In the genomic region with DNA sequence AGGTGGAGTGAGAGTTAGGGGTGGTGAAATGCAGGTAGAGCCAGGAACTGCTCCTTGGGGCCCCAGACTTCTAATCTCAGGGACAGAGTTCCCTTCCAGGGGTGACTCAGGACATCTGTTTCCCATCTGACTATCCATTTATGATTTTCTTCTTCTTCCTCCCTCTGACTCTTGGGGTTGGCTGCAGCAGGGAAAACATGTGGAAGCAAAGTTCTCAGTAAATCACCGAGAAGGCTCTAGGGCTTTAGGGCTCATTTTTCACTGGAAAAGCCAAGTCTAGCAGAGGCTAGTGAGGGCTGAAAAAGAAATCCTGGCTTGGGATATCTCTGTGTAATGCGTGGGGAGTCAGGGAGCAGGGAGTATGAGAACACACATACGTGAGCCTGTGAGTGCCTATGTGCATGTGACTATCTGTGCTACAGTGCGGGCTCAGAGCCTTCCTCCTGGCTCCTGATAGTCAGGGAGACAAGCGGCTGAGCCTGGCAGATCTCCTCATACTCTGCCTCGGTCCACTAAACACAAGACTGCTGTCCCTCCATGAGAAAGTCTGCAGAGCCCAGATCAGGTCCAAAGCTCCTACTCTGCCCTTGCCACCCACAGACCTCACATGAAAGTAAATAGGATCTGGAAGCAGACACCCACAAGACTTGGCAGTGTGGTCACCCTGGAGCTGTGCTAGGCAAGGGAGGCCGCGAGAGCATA, we compare ENCODE assay signal across 16 mouse cellular contexts.
A peak's percentile ranks its signal among the peaks of the same experiment; 100 is the strongest.
DNase-seq lines count a peak whose midpoint lies in the region; ATAC-seq and TF ChIP-seq lines count a peak whose summit lies in the region.
"Had no signal": no experiment of that assay in that cellular context is flagged by ENCODE, and none has a peak within 500 bp of the region (broad histone marks: within the 10 kb centered on the region; RNA-seq: fewer than 3 reads in every experiment).

No protein-coding gene starts in this region.

- TF ChIP-seq CTCF in gastrocnemius, adult 2 months (IDR thresholded peaks at IDR 0.05), result no peak

- H3K9ac ChIP-seq in embryonic facial prominence, embryonic 14.5 days (ENCODE audit: low read depth, low read length), result no peak overlapping the region
- no peak overlapping the region for H3K9ac ChIP-seq in kidney, embryonic 15.5 days
- H3K9ac ChIP-seq in limb, embryonic 12.5 days (replicated peaks), result no peak overlapping the region
- H3K9ac ChIP-seq: forebrain, embryonic 12.5 days; liver, embryonic 14.5 days; neural tube, embryonic 13.5 days had no signal

- H3K4me3 ChIP-seq in gastrocnemius, adult 2 months, result no peak overlapping the region
- no peak overlapping the region for H3K4me3 ChIP-seq in embryonic facial prominence, embryonic 14.5 days (ENCODE audit: low read depth, low read length)
- H3K4me3 ChIP-seq in kidney, embryonic 15.5 days (replicated peaks), result no peak overlapping the region
- H3K4me3 ChIP-seq in limb, embryonic 12.5 days (replicated peaks), result no peak overlapping the region
- H3K4me3 ChIP-seq: forebrain, embryonic 12.5 days; heart, adult 2 months; neural tube, embryonic 13.5 days had no signal

- H3K9me3 ChIP-seq in embryonic facial prominence, embryonic 14.5 days (ENCODE audit: control insufficient read depth, low read length), result no peaks in the 10 kb centered on the region
- H3K9me3 ChIP-seq in kidney, embryonic 15.5 days (replicated peaks), result no peaks in the 10 kb centered on the region
- no peaks in the 10 kb centered on the region for H3K9me3 ChIP-seq in limb, embryonic 12.5 days
- H3K9me3 ChIP-seq: forebrain, embryonic 12.5 days; neural tube, embryonic 13.5 days had no signal

- H3K4me2 ChIP-seq in embryonic facial prominence, embryonic 14.5 days (ENCODE audit: low read depth, low read length), result no peak overlapping the region
- H3K4me2 ChIP-seq in kidney, embryonic 15.5 days, result no peak overlapping the region
- no peak overlapping the region for H3K4me2 ChIP-seq in limb, embryonic 12.5 days
- H3K4me2 ChIP-seq: forebrain, embryonic 12.5 days; neural tube, embryonic 13.5 days had no signal

- no peak for ATAC-seq in embryonic facial prominence, embryonic 14.5 days (ENCODE audit: low read depth)
- peak; percentile 79 for ATAC-seq in kidney, embryonic 15.5 days (replicated peaks; ENCODE audit: low FRiP score)
- ATAC-seq in limb, embryonic 12.5 days (ENCODE audit: insufficient number of reproducible peaks, insufficient read depth, low FRiP score, low TSS enrichment, low read depth), result no peak; the same call in 1 of the 2 replicates
- ATAC-seq: lung, postnatal 0 days had no signal

- H3K27ac ChIP-seq in gastrocnemius, adult 2 months, result peak overlapping the region; percentile 67
- no peak overlapping the region for H3K27ac ChIP-seq in embryonic facial prominence, embryonic 14.5 days (replicated peaks; ENCODE audit: low read depth, low read length)
- 0 out of 2 replicates have a peak overlapping the region, but pooled peaks have one; percentile 20 for H3K27ac ChIP-seq in kidney, embryonic 15.5 days
- H3K27ac ChIP-seq in limb, embryonic 12.5 days, result 0 out of 2 replicates have a peak overlapping the region, but pooled peaks have one; percentile 29
- H3K27ac ChIP-seq: forebrain, embryonic 12.5 days; heart, adult 2 months; liver, embryonic 14.5 days; neural tube, embryonic 13.5 days had no signal

- 59% methylated on average over 8 of the region's 8 CpGs for WGBS in embryonic facial prominence, embryonic 14.5 days
- 41% methylated on average over 8 of the region's 8 CpGs for WGBS in kidney, embryonic 15.5 days
- whole genome bisulfite sequencing in limb, embryonic 12.5 days, result 67% methylated on average over 8 of the region's 8 CpGs

- H3K36me3 ChIP-seq in embryonic facial prominence, embryonic 14.5 days (ENCODE audit: control insufficient read depth, insufficient read depth, low read length), result no peaks in the 10 kb centered on the region
- H3K36me3 ChIP-seq in kidney, embryonic 15.5 days, result no peaks in the 10 kb centered on the region
- H3K36me3 ChIP-seq in limb, embryonic 12.5 days, result no peaks in the 10 kb centered on the region
- H3K36me3 ChIP-seq: forebrain, embryonic 12.5 days; neural tube, embryonic 13.5 days had no signal

- intact Hi-C loops in gastrocnemius, adult 2 months (cut with DNase I), result loop anchor here (5.0 kb wide), 1 partner anchor 110 kb away; no protein-coding TSS in a partner anchor

- DNase-seq in gastrocnemius, adult 2 months, result peak; percentile 49
- no peak for DNase-seq in gastrocnemius, postnatal 4 days (ENCODE audit: low spot score in 2 of 2)
- peak; percentile 49 for DNase-seq in embryonic facial prominence, embryonic 14.5 days (ENCODE audit: low spot score)
- no peak for DNase-seq in adrenal gland, adult 2 months
- no peak for DNase-seq in adipocyte (ENCODE audit: low spot score)
- DNase-seq in B cell, adult 2 months, result no peak
- DNase-seq: adrenal gland, postnatal 25 days; cerebellum, adult 9-11 months; heart, adult 2 months; right cerebral cortex, postnatal 4 days had no signal

- H3K4me1 ChIP-seq in embryonic facial prominence, embryonic 14.5 days (ENCODE audit: control insufficient read depth, insufficient read depth, low read length), result peaks cover 14% of the 10 kb centered on the region; the same call in 1 of the 2 replicates
- H3K4me1 ChIP-seq in kidney, embryonic 15.5 days, result peaks cover 20% of the 10 kb centered on the region
- H3K4me1 ChIP-seq in limb, embryonic 12.5 days (replicated peaks), result peaks cover 12% of the 10 kb centered on the region

- no peaks in the 10 kb centered on the region for H3K27me3 ChIP-seq in embryonic facial prominence, embryonic 14.5 days (replicated peaks; ENCODE audit: control insufficient read depth, insufficient read depth, low read length)
- H3K27me3 ChIP-seq in kidney, embryonic 15.5 days, result no peaks in the 10 kb centered on the region
- no peaks in the 10 kb centered on the region for H3K27me3 ChIP-seq in limb, embryonic 12.5 days
- H3K27me3 ChIP-seq: forebrain, embryonic 12.5 days; neural tube, embryonic 13.5 days had no signal

Comparison
In these comparisons a context has a peak if more than half of its experiments do, and no peak if none do; other contexts are left out.
1. DNase-seq: peak in gastrocnemius, adult 2 months (single experiment) and embryonic facial prominence, embryonic 14.5 days (single experiment); none in gastrocnemius, postnatal 4 days (0 of 2), adrenal gland, adult 2 months (single experiment), adipocyte (single experiment) and B cell, adult 2 months (0 of 2).